Mouse (Mus musculus): Measurements from ENCODE around the gene Arid1b.

The Arid1b gene

GRCm38 (mm10) chr17:5210891-5211290 lies 216.8 kb downstream of the Arid1b start:
- in situ Hi-C loops (cut with MboI) = no loop called here

GRCm38 (mm10) chr17:5212166-5212565 lies 218.0 kb downstream of the Arid1b start:
- in situ Hi-C loops (cut with MboI) = no loop called here

- in situ Hi-C loops (cut with MboI) = no loop called here
Observed at GRCm38 (mm10) chr17:5213441-5213840, 219.3 kb downstream of the Arid1b start.

- in situ Hi-C loops (cut with MboI) = no loop called here
Observed at GRCm38 (mm10) chr17:5215352-5215751, 221.2 kb downstream of the Arid1b start.

DNA sequence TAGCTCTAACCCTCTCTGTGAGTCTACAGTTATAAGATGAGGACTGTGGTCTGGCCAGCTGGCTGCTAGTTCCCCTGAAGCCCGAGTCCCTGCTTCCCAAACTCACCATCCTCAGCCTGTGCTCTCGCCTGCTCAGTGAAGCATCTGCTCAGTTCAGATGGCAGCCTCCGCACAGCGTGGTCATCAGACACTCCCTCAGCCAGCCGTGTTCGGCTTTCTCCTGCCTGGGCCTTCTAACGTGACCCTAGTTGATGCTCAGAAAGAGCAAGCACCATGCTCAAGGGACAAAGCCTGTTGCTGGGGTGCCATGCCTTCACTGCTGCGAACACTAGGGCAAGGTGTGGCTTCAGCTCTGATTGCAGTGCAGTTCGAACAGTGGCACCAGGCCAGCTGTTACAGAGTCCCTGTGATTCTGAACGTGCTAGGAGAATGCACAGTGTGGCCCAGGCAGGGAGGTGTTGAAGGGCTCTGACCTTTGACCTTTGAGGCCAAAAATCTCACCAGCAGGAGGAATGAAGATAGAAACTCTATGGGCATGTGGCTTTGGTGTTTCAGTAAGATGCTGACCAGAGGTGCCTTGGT lies 222.9 kb downstream of the Arid1b start:
- in situ Hi-C loops (cut with MboI) = no loop called here

GRCm38 (mm10) chr17:5217852-5218845 lies 224.0 kb downstream of the Arid1b start:
- in situ Hi-C loops (cut with MboI) = no loop called here

DNA sequence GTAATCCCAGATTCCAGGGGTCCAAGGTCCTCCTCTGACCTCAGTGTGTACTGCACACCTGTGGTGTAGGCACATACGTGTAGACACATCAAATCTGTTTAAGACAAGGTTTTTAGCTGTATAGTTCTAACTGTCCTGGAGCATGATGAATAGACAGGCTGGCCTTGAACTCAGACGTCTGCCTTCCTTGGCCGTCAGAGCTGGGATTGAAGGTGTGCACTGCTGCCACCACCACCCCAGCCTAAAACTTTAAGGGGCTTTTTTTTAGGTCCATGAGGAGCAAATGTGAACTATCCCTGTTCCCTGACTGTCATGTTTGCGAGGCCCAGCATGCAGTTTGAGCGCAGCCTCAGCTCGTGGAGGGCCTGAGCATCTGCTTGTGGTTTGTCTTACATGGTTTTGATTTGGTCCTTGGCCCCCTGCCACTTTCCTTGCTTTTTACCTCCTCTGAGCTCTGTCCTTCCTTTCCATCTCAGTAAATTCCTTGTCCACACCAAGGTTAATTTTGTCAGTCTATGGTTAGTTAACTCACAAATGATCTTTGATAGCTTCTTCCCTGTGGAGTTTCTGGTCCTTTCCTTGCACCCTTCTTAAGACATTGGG lies 224.9 kb downstream of the Arid1b start:
- in situ Hi-C loops (cut with MboI) = no loop called here

DNA sequence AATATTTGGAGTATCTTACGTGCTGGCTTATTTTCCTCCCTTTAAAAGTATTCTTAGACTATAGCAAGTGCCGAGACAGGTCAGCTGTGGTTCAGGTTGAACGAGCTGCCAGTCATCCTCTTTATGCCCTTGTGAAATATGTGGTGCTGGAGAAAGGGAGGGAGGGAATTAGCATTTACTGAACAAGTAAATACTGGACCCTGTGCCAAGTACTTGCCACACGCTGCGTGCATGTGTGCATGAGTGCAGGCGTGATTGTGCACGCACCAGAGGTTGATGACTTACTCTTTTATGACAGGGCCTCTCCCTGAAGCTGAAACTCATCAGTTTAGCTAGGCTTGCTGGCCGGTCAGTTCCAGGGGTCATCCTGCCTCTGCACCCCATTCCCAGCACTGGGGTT lies 226.9 kb downstream of the Arid1b start:
- in situ Hi-C loops (cut with MboI) = no loop called here

- in situ Hi-C loops (cut with MboI) = no loop called here
Observed at GRCm38 (mm10) chr17:5221558-5221957, 227.4 kb downstream of the Arid1b start.

- in situ Hi-C loops (cut with MboI) = no loop called here
Observed at GRCm38 (mm10) chr17:5222827-5223226, 228.7 kb downstream of the Arid1b start.

DNA sequence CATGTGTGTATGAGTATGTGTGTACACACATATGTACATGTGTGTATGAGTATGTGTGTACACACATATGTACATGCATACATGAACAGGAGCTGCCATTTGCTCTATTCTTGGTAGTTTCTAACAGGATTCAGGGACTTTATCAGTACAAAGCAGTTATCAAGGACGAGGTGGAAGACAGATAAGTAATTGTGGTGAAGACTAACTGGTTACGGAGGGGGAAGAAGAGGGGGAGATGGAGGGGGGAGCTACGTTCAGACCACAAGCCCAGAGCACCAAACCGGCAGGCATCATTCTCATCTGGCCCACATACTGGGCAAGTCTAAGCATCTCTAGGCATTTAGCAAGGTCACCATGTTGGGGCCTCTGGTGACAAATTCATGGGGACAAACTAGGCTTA lies 230.8 kb downstream of the Arid1b start:
- in situ Hi-C loops (cut with MboI) = no loop called here

DNA sequence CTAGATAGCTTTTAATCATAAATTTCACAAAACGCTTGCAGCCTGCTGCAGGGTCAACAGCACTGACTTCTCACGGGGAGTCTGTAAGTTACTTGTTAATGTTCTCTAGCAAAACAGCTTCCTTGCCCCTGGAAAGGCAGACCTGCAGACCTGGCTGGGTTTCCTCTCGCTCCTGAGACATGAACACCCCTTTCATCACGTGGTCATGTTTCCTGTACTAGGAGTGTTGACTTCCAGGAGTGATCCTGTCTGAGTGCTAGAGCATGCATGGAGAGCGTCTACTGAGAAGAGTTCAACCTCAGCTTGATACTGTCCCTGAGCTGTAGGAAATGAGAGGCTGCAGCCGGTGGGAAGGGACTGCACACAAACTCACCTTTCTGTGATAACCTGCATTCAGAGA lies 233.0 kb downstream of the Arid1b start:
- in situ Hi-C loops (cut with MboI) = no loop called here

DNA sequence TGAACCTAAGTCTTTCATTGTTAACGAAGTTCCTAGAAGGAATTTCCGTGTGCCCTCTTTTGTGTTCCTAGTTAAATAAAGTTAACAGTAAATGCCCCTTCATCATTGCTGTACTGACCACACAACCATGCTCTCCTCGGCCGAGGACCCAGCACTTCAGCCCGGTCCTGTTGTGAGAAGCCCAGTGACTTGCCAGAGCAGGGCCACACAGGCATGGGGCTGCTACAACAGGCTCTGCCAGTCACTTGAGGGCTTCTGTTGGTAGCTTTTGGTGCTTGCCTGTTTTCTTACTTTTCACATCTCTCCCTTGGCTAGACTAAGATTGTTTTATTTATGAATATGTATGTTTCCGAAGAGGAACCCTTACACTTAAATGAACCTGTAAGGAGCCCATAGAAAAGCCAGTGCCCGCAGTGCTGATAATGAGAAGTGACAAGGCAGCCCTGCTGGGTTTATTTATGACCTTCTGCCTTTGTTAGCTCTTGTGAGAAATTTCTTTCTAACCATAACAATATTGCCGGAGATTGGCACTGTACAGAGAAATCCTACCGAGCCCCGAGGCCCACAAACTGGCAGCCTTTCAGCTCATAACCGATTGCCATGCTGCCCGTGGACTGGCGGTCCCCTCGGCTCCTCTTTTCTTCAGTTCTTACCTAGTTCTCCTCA lies 234.0 kb downstream of the Arid1b start:
- in situ Hi-C loops (cut with MboI) = no loop called here

DNA sequence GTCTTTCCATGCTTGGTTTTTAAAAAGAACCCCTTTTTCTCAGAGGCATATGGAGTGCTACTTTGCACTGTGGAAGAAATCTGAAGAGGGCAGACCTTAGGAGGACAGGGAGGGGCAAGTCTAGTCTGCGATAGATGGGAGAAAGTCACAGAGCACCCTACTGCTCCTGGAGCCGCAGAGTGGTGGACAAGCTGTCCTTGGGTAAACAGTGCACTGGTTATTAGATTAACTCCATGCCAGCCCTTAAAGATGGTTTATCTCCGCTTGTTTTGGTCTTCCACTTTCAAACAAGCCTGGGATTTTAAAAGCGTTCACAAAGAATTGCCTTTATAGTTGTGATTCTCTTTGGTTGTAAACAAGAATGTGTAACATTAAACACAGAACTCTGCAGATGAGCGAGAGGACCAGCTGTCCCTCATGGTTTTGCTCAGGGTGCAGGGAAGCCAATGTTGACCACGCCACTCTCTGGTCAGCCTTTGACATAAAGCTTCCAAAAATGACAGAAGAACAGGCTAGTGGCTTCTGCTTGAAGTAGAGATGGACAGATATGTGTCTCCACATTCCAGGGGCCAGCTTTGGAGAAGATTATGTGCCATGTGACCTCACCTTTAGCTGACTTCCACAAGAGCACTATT lies 234.6 kb downstream of the Arid1b start:
- in situ Hi-C loops (cut with MboI) = no loop called here

- in situ Hi-C loops (cut with MboI) = no loop called here
Observed at GRCm38 (mm10) chr17:5230063-5230462, 235.9 kb downstream of the Arid1b start.

GRCm38 (mm10) chr17:5232180-5232579 lies 238.0 kb downstream of the Arid1b start:
- in situ Hi-C loops (cut with MboI) = no loop called here

DNA sequence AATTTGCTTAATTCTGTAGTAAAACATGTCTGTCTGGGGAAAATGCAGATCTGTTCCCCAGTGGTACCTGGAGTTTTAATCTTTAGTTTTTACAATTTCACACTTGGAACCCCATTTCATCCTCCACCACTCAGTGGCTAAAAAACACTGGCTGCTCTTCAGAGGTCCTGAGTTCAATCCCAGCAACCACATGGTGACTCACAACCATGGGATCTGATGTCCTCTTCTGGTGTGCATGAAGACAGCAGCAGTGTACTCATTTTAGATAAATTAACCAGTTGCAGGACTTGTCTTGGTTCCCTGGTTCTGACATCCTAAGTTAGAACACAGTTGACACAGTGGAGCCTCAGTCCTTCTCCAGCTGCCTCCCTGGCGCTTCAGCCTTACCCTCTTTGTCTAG lies 239.9 kb downstream of the Arid1b start:
- in situ Hi-C loops (cut with MboI) = no loop called here

DNA sequence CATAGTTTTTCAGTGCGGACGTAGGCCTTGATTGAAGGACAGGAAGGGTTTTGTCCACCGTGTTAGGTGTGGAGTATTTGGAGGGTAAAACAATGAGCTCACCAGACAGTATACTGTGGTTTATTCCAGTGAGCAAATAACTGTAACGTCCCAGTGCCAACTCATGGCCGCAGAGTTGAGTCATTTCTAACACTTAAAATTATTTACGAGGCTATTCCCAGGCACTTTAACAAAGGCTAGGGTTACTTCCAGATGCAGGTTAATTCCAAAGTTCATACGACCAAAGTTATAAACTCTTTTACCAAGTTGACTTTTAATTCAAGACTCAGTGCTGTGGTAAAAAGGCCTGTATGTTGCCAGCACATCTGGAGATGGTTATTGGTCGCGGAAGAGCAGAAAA lies 240.9 kb downstream of the Arid1b start:
- in situ Hi-C loops (cut with MboI) = no loop called here

- in situ Hi-C loops (cut with MboI) = no loop called here
Observed at GRCm38 (mm10) chr17:5237765-5238164, 243.6 kb downstream of the Arid1b start.

DNA sequence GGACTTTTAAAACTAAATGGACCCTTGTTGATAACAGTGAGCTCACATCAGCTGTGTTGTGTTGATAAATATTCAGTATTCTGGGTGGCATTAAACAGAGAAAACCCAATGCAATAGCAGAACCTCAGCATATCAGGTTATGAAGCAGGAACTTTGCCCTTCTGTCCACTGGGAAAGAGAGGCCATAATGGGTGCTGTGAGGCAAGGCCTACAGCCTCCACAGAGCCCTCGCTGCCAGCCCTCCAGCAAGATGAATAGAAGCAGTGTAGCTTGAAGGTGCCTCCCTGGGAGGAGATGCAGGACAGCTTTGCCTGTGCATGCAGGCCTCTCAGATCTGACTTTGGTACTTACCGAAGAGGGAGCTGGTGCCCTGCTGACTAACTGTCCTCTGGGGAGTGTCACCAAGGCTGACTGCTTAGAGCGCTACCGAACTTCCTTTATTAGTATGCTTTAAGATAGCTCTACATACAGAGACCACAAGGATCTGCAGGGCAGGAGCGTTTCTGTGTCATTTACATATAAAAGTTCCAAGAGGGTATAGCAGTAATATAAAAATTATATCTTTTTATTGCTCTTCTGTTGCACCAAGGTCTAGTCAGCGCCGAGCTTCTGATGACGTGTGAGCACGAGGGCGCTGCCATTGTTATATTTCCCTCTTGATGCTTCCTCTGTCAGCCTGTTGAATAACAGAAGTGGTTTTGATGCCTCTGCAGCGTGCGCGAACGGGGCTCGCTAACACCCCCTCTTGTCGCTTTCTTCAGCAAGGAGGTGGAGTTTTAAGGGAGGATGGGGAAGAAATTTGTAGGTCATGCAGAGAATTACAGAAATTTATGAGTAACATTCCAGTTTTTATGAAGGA lies 244.5 kb downstream of the Arid1b start:
- in situ Hi-C loops (cut with MboI) = no loop called here

GRCm38 (mm10) chr17:5244526-5244925 lies 250.4 kb downstream of the Arid1b start:
- in situ Hi-C loops (cut with MboI) = no loop called here

Measured in mature B cell (primary cell).